In genomic region chr11:60553091-60553490, GRCm38 (mm10) we compare ENCODE assay signal across 18 mouse cellular contexts.
"Had no signal": no experiment of that assay in that cellular context is flagged by ENCODE, and none has a peak within 500 bp of the region (broad histone marks: within the 10 kb centered on the region; RNA-seq: fewer than 3 reads in every experiment).

No protein-coding gene starts in this region.

- H3K9ac ChIP-seq: liver, embryonic 14.5 days; lung, embryonic 14.5 days; midbrain, embryonic 12.5 days; midbrain, embryonic 15.5 days; neural tube, embryonic 13.5 days; neural tube, embryonic 15.5 days had no signal

- H3K9me3 ChIP-seq: megakaryocyte, embryonic 14.5 days; midbrain, embryonic 12.5 days; midbrain, embryonic 15.5 days; neural tube, embryonic 13.5 days; neural tube, embryonic 15.5 days had no signal

- H3K4me2 ChIP-seq: lung, embryonic 14.5 days; midbrain, embryonic 12.5 days; midbrain, embryonic 15.5 days; neural tube, embryonic 13.5 days; neural tube, embryonic 15.5 days had no signal

- DNase-seq: lung, adult 18-20 months; lung, embryonic 14.5 days; lung, postnatal 10 days; lung, postnatal 4 days; retina, postnatal 1 day; right cerebral cortex, adult 18-20 months; right cerebral cortex, postnatal 25 days; right cerebral cortex, postnatal 4 days; spleen, adult 18-20 months; thymus, adult 18-20 months; thymus, postnatal 14 days; thymus, postnatal 36 days had no signal

- H3K27me3 ChIP-seq: megakaryocyte, embryonic 14.5 days; midbrain, embryonic 12.5 days; midbrain, embryonic 15.5 days; neural tube, embryonic 13.5 days; neural tube, embryonic 15.5 days had no signal

- H3K4me3 ChIP-seq: megakaryocyte, embryonic 14.5 days; midbrain, embryonic 12.5 days; midbrain, embryonic 15.5 days; neural tube, embryonic 13.5 days; neural tube, embryonic 15.5 days had no signal

- H3K4me1 ChIP-seq: midbrain, embryonic 12.5 days; midbrain, embryonic 15.5 days; neural tube, embryonic 13.5 days; neural tube, embryonic 15.5 days had no signal

- ATAC-seq: midbrain, embryonic 15.5 days had no signal

- H3K27ac ChIP-seq: liver, embryonic 14.5 days; midbrain, embryonic 12.5 days; midbrain, embryonic 15.5 days; neural tube, embryonic 13.5 days; neural tube, embryonic 15.5 days had no signal
